Mouse (Mus musculus): Measurements from ENCODE around the gene Reep6. TPM values are rescaled to one million over a fixed set of nuclear protein-coding genes. Genes with fewer than 3 reads are reported as not detected.

The Reep6 gene
- polyA plus RNA-seq (2012; rRNA removed) = 18.7 and 23.4 TPM in 2 replicates

GRCm38 (mm10) chr10:80329273-80330081 lies at the start of gene Reep6, which contains the start of gene Pcsk4:
TSS of gene Reep6 (plus strand) at chr10:80329953.
TSS of gene Pcsk4 (minus strand) at chr10:80329498.

GRCm38 (mm10) chr10:80292251-80293146 lies 37.3 kb upstream of the Reep6 start, which contains the start of gene Rps15:
TSS of gene Rps15 (plus strand) at chr10:80292453.

DNA sequence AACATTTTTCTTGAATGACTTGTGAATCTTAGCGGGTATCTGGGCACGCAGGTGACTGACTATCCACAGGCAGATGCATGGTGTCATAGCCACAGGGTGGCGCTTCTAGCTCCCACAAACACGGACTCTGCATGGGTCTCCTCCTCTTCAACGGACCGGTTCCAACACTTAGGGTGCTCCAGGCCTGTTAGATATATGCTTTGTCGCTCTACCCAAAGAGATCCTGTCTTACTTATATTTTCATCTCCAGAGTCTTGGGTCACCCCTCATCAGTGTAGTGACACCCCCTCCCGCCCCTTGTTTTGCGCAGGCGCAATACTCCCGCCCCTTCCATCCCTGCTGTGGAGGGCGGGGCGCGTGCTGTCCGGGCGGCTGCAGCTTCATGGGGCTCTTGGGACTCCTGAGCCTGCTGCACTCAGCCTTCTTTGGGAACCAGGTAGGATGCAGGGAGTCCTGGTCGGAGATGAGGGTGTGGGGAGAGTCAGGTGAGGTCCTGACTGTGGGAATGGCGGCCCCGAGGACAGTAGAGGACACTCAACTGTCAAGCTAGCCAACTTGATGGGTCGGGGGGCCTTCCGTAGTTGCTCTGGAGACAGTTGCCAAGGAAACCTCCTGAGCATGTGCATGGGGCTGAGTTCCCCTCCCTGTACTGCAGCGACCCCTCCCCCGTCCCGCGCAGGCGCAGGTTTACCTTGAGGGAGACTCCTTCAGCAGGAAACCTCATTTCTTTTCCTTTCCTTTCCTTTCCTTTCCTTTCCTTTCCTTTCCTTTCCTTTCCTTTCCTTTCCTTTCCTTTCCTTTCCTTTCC lies 33.9 kb upstream of the Reep6 start, which contains the start of gene Apc2:
Gene Apc2, plus strand, starts transcription at position 360 of the 808 bp plus-strand sequence.

DNA sequence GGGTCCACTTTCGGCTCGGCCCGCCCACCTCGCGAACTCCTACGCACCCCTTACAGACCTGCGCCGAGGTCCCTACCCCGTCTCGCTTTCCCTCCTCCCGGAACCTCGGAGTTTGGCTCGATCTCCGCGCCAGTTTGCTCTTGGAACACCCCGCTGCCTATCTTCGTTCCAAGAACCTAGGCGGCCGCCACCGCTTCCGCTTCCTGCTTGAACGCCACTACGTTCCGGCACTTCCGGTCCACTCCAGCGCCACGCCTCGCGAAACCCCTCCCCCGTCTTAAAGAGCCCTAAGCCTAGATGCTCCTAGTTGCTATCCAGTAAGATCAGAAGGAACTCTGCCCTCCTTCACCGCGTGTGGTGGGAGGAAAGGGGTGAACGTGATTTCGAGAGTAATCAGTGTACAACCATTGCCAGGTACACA lies 9.4 kb upstream of the Reep6 start, which contains the start of gene 2310011J03Rik:
Gene 2310011J03Rik, minus strand, starts transcription at position 198 of the 421 bp plus-strand sequence.

GRCm38 (mm10) chr10:80348244-80348781 lies 18.6 kb downstream of the Reep6 start, which contains the start of gene Adamtsl5:
TSS of gene Adamtsl5 (minus strand) at chr10:80348412.

DNA sequence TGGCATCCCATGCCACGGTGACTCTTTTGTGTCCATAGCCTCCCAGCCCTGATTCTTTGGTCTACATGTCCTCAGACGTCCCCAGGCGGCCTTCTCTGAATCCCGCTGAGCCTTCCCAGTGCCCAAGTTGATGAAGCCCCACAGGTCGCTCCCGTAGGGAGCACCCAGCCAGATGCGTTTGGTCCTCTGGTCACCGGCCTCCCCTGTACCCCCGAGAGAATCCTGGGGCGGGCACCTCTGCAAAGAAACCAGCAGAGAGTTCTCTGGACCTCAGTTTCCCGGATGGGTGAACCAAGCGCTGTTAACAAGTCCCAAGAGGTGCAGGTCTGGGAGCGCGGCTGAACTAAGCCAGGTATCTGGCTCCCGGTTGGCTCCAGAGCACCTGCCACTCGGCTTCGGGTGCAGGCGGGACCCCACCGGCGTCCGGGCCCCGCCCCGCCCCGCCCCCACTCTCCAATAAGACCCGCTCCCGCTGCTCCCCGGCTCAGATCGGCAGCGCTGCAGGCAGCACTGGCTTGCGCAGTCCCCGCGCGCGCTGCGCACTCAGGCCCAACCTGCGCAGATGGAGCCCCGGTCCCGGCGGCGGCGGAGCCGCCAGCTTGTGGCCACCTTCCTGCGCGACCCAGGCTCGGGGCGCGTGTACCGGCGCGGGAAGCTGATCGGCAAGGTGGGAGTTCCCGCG lies 26.4 kb downstream of the Reep6 start, which contains the start of gene Plk5:
Gene Plk5, plus strand, starts transcription at position 459 of the 682 bp plus-strand sequence.

Other genes starting within 250 kb of the Reep6 start
- gene Sbno2, start 224.4 kb upstream of the Reep6 start, polyA plus RNA-seq (2012; rRNA removed) = 8.9 and 9.8 TPM in 2 replicates
- gene Stk11, start 214.2 kb upstream of the Reep6 start, polyA plus RNA-seq (2012; rRNA removed) = 88.1 and 91.3 TPM in 2 replicates
- gene Atp5d, start 191.3 kb upstream of the Reep6 start, polyA plus RNA-seq (2012; rRNA removed) = 174 and 199 TPM in 2 replicates
- 1.4 and 1.8 TPM in 2 replicates for gene Cbarp, start 189.1 kb upstream of the Reep6 start, polyA plus RNA-seq (2012; rRNA removed)
- 8.2 and 9.9 TPM in 2 replicates for gene Midn, start 181.7 kb upstream of the Reep6 start, polyA plus RNA-seq (2012; rRNA removed)
- gene Cirbp, start 164.0 kb upstream of the Reep6 start, polyA plus RNA-seq (2012; rRNA removed) = 19.1 and 20.7 TPM in 2 replicates
- gene 1600002K03Rik, start 157.0 kb upstream of the Reep6 start, polyA plus RNA-seq (2012; rRNA removed) = 8.6 TPM in 2 replicates
- gene Efna2, start 150.5 kb upstream of the Reep6 start, polyA plus RNA-seq (2012; rRNA removed) = 0.37 and 0.46 TPM in 2 replicates
- 18.1 and 18.9 TPM in 2 replicates for gene Mum1, start 103.5 kb upstream of the Reep6 start, polyA plus RNA-seq (2012; rRNA removed)
- 170 and 176 TPM in 2 replicates for gene Ndufs7, start 80.8 kb upstream of the Reep6 start, polyA plus RNA-seq (2012; rRNA removed)
- 31.8 and 38.8 TPM in 2 replicates for gene Gamt, start 68.9 kb upstream of the Reep6 start, polyA plus RNA-seq (2012; rRNA removed)
- gene Dazap1, start 68.5 kb upstream of the Reep6 start, polyA plus RNA-seq (2012; rRNA removed) = 77.1 and 86.4 TPM in 2 replicates
- gene Rps15, start 37.5 kb upstream of the Reep6 start, polyA plus RNA-seq (2012; rRNA removed) = 2,101 and 2,143 TPM in 2 replicates
- 0.02 and 0.09 TPM in 2 replicates for gene Apc2, start 34.0 kb upstream of the Reep6 start, polyA plus RNA-seq (2012; rRNA removed)
- gene 2310011J03Rik, start 9.4 kb upstream of the Reep6 start, polyA plus RNA-seq (2012; rRNA removed) = 22.5 and 25.2 TPM in 2 replicates
- gene Pcsk4, start 455 bp upstream of the Reep6 start, polyA plus RNA-seq (2012; rRNA removed) = 5.6 and 6.8 TPM in 2 replicates
- gene Adamtsl5, start 18.5 kb downstream of the Reep6 start, polyA plus RNA-seq (2012; rRNA removed) = 1.6 and 1.7 TPM in 2 replicates
- gene Plk5, start 26.5 kb downstream of the Reep6 start, polyA plus RNA-seq (2012; rRNA removed) = 0.13 and 0.15 TPM in 2 replicates
- 3.0 and 3.5 TPM in 2 replicates for gene Mex3d, start 57.7 kb downstream of the Reep6 start, polyA plus RNA-seq (2012; rRNA removed)
- gene Mbd3, start 69.6 kb downstream of the Reep6 start, polyA plus RNA-seq (2012; rRNA removed) = 77.4 and 79.2 TPM in 2 replicates
- 546 and 582 TPM in 2 replicates for gene Uqcr11, start 76.9 kb downstream of the Reep6 start, polyA plus RNA-seq (2012; rRNA removed)
- 48.7 and 53.7 TPM in 2 replicates for gene Tcf3, start 103.7 kb downstream of the Reep6 start, polyA plus RNA-seq (2012; rRNA removed)
- 0.02 TPM in 2 replicates for gene Onecut3, start 164.9 kb downstream of the Reep6 start, polyA plus RNA-seq (2012; rRNA removed)
- 0.01 and 0.02 TPM in 2 replicates for gene Atp8b3, start 209.2 kb downstream of the Reep6 start, polyA plus RNA-seq (2012; rRNA removed)
- gene Rexo1, start 231.6 kb downstream of the Reep6 start, polyA plus RNA-seq (2012; rRNA removed) = 16.8 and 19.0 TPM in 2 replicates
- gene Klf16, start 247.4 kb downstream of the Reep6 start, polyA plus RNA-seq (2012; rRNA removed) = 12.0 and 13.6 TPM in 2 replicates

Data from liver, embryonic 14 days (tissue).